Mouse (Mus musculus): ENCODE measurements around the gene Ostf1.

DNA sequence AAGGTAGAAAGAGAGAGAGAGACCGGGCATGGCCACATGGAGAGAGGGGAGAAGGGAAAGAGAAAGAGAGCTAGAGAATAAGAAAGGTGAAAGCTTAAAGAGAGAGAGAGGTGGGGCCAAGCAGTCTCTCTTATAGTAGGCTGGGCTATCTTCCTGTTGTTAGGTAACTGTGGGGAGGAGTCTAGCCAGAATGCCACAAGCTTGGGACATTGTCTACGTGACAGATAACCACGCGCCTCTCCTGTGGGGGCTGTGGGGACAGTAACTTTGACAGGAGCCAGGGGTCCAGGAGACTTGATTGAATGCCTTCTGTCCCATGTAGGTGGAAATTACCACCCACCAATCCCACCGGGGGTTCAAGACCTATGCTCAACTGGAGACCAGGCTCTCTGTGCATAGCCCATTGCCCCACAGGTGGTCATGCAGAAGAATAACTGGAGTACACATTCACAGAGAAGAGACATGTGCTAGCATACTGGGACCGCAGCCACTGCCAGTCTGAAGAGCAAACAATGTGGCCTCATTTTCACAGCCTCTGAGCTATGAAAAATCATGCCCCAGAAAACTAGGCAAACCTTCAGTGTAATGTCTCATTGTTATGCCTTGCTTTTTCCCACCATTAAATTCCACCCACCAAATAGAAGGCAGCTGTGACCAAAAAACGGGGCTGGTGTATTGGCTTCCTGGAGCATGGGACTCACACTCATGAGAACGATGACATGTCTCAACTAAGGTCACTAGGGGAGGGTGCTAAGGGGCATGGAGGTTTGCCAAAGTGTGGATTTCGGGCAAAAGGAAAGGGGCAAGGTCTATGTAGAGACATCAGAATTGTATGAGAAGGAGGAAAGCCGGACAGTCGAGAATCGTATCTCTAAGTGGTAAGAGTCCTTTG is 63.4 kb downstream of the Ostf1 start:
- TF ChIP-seq CTCF (IDR thresholded peaks at IDR 0.05; ENCODE audit: control insufficient read depth, insufficient read depth, insufficient replicate concordance, low read depth, low read length) (no peak), POLR2A (IDR thresholded peaks at IDR 0.05; ENCODE audit: control insufficient read depth, low read depth, low read length) (no peak)

Measured in testis, adult 2 months (tissue).